Mouse (Mus musculus) intestine, embryonic 14.5 days (tissue): Measurements from ENCODE around the gene Dyrk1b. TPM values are rescaled to one million over a fixed set of nuclear protein-coding genes. Genes with fewer than 3 reads are reported as not detected.

ENCODE experiments used
- ATAC-seq: fragments of 200-750 bp; cut with Nextera tagmentation; replicated peaks from 2 replicates; pipeline ENCODE4 v1.8.0; 2017; ENCODE audit warnings: low read depth, moderate number of reproducible peaks, moderate TSS enrichment, moderate library complexity; ENCODE audit not compliant: low FRiP score, low TSS enrichment
- DNase-seq: peaks from one replicate; pipeline ENCODE4 v3.0.0-alpha.2; 2018; ENCODE audit warnings: low spot score
- H3K27ac ChIP-seq: fragments of 300-500 bp; sonication (generic); 2 replicates; pipeline ENCODE4 v1.5.1; 2014; ENCODE audit warnings: low read depth, mild to moderate bottlenecking, control low read depth
- H3K27me3 ChIP-seq: fragments of 300-500 bp; sonication (generic); replicated peaks from 2 replicates; pipeline ENCODE4 v1.6.1; 2014; ENCODE audit warnings: low read length, control low read depth; ENCODE audit not compliant: control insufficient read depth, insufficient read depth
- H3K36me3 ChIP-seq: fragments of 300-500 bp; sonication (generic); 2 replicates; pipeline ENCODE4 v1.6.1; 2014; ENCODE audit warnings: low read length, control low read depth; ENCODE audit not compliant: control insufficient read depth, insufficient read depth
- H3K4me1 ChIP-seq: fragments of 300-500 bp; sonication (generic); replicated peaks from 2 replicates; pipeline ENCODE4 v1.6.1; 2014; ENCODE audit warnings: low read length, control low read depth, mixed read lengths; ENCODE audit not compliant: control insufficient read depth, insufficient read depth
- H3K4me2 ChIP-seq: fragments of 300-500 bp; sonication (generic); 2 replicates; pipeline ENCODE4 v1.6.1; 2014; ENCODE audit warnings: low read length
- H3K4me3 ChIP-seq: fragments of 300-500 bp; sonication (generic); 2 replicates; pipeline ENCODE4 v1.5.1; 2014; ENCODE audit warnings: low read depth, low read length, control low read depth, mixed read lengths
- H3K9ac ChIP-seq: fragments of 300-500 bp; sonication (generic); 2 replicates; pipeline ENCODE4 v1.6.1; 2014; ENCODE audit warnings: mild to moderate bottlenecking, low read length
- H3K9me3 ChIP-seq: fragments of 300-500 bp; sonication (generic); 2 replicates; pipeline ENCODE4 v1.6.1; 2016; ENCODE audit warnings: low read length, control low read depth; ENCODE audit not compliant: control insufficient read depth
- WGBS: fragments of 180-500 bp; shearing (Covaris S2); extraction: QIAGEN DNeasy Blood & Tissue Kit; methylation state at CpG from one replicate; pipeline ENCODE4 v1.1.7; 2014; 5-methylcytosine and 5-hydroxymethylcytosine counted together
- polyA plus RNA-seq: library from polyadenylated mRNA; unstranded; fragments of >200 nt; fragmentation: Nextera tagmentation; extraction: Ambion mirVana; gene quantifications from 2 replicates; pipeline ENCODE4 v1.2.1, GENCODE M21; 2014

The Dyrk1b gene
- polyA plus RNA-seq, 1 experiment from 2014 or later = 10.0 TPM

DNA sequence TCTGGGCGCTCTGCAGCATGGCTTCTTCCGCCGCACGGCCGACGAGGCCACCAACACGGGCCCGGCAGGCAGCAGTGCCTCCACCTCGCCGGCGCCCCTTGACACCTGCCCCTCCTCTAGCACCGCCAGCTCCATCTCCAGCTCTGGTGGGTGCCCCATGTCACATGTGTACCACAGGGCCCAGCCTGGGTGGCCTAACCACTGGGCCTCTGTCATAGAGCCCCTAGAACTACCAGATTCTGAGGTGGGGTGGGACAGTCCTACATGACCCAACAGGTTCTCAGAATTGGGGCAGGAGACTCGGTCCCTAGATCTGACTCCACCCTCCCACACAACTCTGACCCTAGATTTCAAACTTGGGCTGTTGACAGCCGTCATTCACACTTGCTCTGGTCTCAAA, 6.6 kb downstream of the Dyrk1b start:
- no peaks in the 10 kb centered on the region for H3K27me3 ChIP-seq
- H3K27ac ChIP-seq = no peak overlapping the region
- H3K36me3 ChIP-seq = peaks cover 96% of the 10 kb centered on the region
- H3K4me3 ChIP-seq = no peak overlapping the region
- no peak overlapping the region for H3K9ac ChIP-seq
- no peak overlapping the region for H3K4me2 ChIP-seq
- no peaks in the 10 kb centered on the region for H3K9me3 ChIP-seq
- ATAC-seq (no peak; the same call in 1 of the 2 replicates), DNase-seq (no peak)
- H3K4me1 ChIP-seq = peaks cover 3% of the 10 kb centered on the region
- WGBS = 97% methylated on average over 14 of the region's 14 CpGs

DNA sequence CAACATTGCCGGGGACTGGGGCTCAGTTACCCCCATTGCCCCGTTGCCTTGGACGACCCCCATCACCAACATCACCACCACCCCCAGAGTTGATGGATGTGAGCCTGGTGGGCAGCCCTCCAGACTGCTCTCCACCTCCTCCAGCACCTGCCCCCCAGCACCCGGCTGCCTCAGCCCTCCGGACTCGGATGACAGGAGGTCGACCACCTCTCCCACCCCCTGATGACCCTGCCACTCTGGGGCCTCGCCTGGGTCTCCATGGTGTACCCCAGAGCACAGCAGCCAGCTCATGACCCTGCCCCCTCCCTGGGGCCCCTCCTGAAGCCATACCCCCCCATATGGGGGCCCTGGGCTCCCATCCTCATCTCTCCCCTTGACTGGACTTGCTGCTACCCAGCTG, 7.4 kb downstream of the Dyrk1b start:
- WGBS = 86% methylated on average over 8 of the region's 8 CpGs
- H3K36me3 ChIP-seq = peaks cover 99% of the 10 kb centered on the region

GRCm38 (mm10) chr7:28191489-28191888, 12.2 kb downstream of the Dyrk1b start:
- Histone ChIP-seq H3K36me3 (peaks cover 81% of the 10 kb centered on the region), H3K9me3 (no peaks in the 10 kb centered on the region), H3K4me3 (no peak overlapping the region), H3K4me2 (no peak overlapping the region), H3K4me1 (no peaks in the 10 kb centered on the region), H3K27ac (no peak overlapping the region), H3K27me3 (no peaks in the 10 kb centered on the region), H3K9ac (no peak overlapping the region)
- ATAC-seq = no peak
- WGBS = 95% methylated on average over 3 of the region's 3 CpGs
- DNase-seq = no peak

More for the DNA sequence above, 7.4 kb downstream of the Dyrk1b start:
- H3K27me3 ChIP-seq = no peaks in the 10 kb centered on the region
- no peak overlapping the region for H3K9ac ChIP-seq
- no peak overlapping the region for H3K4me2 ChIP-seq
- no peak overlapping the region for H3K27ac ChIP-seq
- DNase-seq = no peak
- no peaks in the 10 kb centered on the region for H3K9me3 ChIP-seq
- no peak for ATAC-seq
- H3K4me3 ChIP-seq = no peak overlapping the region
- no peaks in the 10 kb centered on the region for H3K4me1 ChIP-seq

DNA sequence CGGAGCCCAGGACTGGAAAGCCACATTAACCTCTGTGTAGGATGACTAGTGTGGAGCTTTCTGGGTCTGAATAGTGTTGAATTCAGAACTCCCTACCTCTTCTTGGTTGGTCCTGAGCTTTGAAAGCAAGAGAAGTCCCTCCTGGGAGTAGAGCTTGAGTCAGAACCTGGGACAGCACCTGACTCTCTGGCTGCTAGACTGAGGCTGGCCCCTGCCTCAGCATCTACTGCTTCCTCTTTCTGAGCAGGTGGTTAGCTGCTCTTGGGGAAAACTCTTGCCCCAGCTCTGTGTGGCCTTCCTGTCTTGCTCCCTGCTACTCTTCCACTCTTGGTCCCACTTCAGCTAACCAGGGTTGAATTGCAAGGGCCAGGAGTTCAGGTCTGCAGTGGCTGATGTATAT, 12.6 kb downstream of the Dyrk1b start:
- peaks cover 77% of the 10 kb centered on the region for H3K36me3 ChIP-seq
- H3K9ac ChIP-seq = no peak overlapping the region

DNA sequence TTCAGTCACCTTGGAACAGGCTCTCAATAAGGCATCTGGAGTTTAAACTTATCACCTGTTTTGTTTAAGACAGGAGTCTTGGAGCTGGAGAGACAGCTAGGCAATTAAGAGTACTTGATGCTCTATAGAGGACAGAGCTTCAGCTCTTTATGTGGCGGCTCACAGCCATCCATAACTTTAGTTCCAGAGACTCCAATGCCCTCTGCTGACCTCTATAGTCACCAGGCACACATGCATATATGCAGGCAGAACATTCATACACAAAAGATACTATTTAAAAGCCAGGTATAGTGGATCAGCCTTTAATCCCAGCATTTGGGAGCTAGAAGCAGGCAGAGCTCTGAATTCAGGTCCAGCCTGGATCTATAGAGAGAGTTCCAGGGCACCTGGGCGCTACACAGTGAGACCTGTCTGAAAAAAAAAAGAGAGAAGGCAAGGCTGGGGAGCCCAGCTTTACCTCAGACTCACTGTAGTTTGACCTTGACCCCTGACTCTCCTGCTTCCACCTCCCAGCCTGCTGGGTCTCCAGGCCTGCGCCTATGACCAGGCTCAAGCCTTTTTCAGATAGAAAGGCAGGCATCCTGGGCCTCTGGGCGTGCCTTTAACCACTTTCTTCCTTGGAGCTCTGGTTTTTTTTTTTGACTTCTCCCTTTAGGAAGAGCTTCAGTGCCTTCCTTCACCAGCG, 16.3 kb downstream of the Dyrk1b start:
- H3K4me3 ChIP-seq = no peak overlapping the region
- ATAC-seq = no peak
- H3K9ac ChIP-seq = no peak overlapping the region
- H3K27me3 ChIP-seq = no peaks in the 10 kb centered on the region
- H3K27ac ChIP-seq = no peak overlapping the region
- H3K9me3 ChIP-seq = no peaks in the 10 kb centered on the region
- H3K36me3 ChIP-seq = peaks cover 44% of the 10 kb centered on the region
- WGBS = 82% methylated on average over 5 of the region's 5 CpGs
- H3K4me1 ChIP-seq = no peaks in the 10 kb centered on the region
- DNase-seq = no peak
- no peak overlapping the region for H3K4me2 ChIP-seq

More for the DNA sequence above, 12.6 kb downstream of the Dyrk1b start:
- H3K4me3 ChIP-seq = no peak overlapping the region
- H3K4me2 ChIP-seq = no peak overlapping the region
- WGBS = 100% methylated on average over 1 of the region's 1 CpGs
- H3K9me3 ChIP-seq = no peaks in the 10 kb centered on the region
- ATAC-seq = no peak
- H3K27me3 ChIP-seq = no peaks in the 10 kb centered on the region
- DNase-seq = no peak
- H3K27ac ChIP-seq = no peak overlapping the region
- H3K4me1 ChIP-seq = no peaks in the 10 kb centered on the region

GRCm38 (mm10) chr7:28196528-28196927, 17.3 kb downstream of the Dyrk1b start:
- ATAC-seq = no peak
- 83% methylated on average over 14 of the region's 14 CpGs for WGBS
- H3K9me3 ChIP-seq = no peaks in the 10 kb centered on the region
- no peaks in the 10 kb centered on the region for H3K27me3 ChIP-seq
- no peak overlapping the region for H3K4me2 ChIP-seq
- H3K36me3 ChIP-seq = peaks cover 34% of the 10 kb centered on the region
- H3K4me1 ChIP-seq = no peaks in the 10 kb centered on the region
- no peak overlapping the region for H3K4me3 ChIP-seq
- DNase-seq = no peak
- H3K27ac ChIP-seq = no peak overlapping the region
- H3K9ac ChIP-seq = no peak overlapping the region

GRCm38 (mm10) chr7:28199054-28199453, 19.8 kb downstream of the Dyrk1b start:
- Histone ChIP-seq H3K4me1 (no peaks in the 10 kb centered on the region), H3K27ac (no peak overlapping the region), H3K36me3 (peaks cover 9% of the 10 kb centered on the region), H3K27me3 (no peaks in the 10 kb centered on the region), H3K9me3 (no peaks in the 10 kb centered on the region), H3K9ac (no peak overlapping the region), H3K4me2 (no peak overlapping the region), H3K4me3 (no peak overlapping the region)
- 75% methylated on average over 4 of the region's 4 CpGs for WGBS
- no peak for DNase-seq
- ATAC-seq = no peak

GRCm38 (mm10) chr7:28203207-28204108, 24.2 kb downstream of the Dyrk1b start:
- no peak overlapping the region for H3K4me3 ChIP-seq
- no peaks in the 10 kb centered on the region for H3K36me3 ChIP-seq
- no peaks in the 10 kb centered on the region for H3K4me1 ChIP-seq
- H3K9me3 ChIP-seq = no peaks in the 10 kb centered on the region
- DNase-seq (no peak), ATAC-seq (no peak)
- WGBS = 58% methylated on average over 19 of the region's 19 CpGs
- no peak overlapping the region for H3K9ac ChIP-seq
- H3K27me3 ChIP-seq = no peaks in the 10 kb centered on the region
- H3K27ac ChIP-seq = no peak overlapping the region
- H3K4me2 ChIP-seq = no peak overlapping the region
